Mouse (Mus musculus): ENCODE data around the gene Nanp. TPM values are rescaled to one million over a fixed set of nuclear protein-coding genes. Genes with fewer than 3 reads are reported as not detected.
A peak's percentile ranks its signal among the peaks of the same experiment; 100 is the strongest.

Gene Nanp
- 31.7 and 35.5 TPM in 2 replicates for polyA plus RNA-seq (2014; fragmentation: Nextera tagmentation; extraction: Ambion mirVana)

GRCm38 (mm10) chr2:151039232-151039695 lies at the start of gene Nanp, which contains the start of gene Ninl:
Gene Nanp (minus strand): TSS chr2:151039398.
Gene Ninl (minus strand): TSS chr2:151039382.
- Histone ChIP-seq H3K27ac (ENCODE audit: low read depth, low read length) (peak within 1 kb of the TSS; percentile 71), H3K9ac (replicated peaks; ENCODE audit: low read depth, low read length) (peak within 1 kb of the TSS; percentile 95), H3K27me3 (ENCODE audit: control insufficient read depth, insufficient read depth, low read length) (no peaks in the 10 kb centered on the region), H3K4me3 (ENCODE audit: low read depth, low read length) (peak within 1 kb of the TSS; percentile 92), H3K4me2 (ENCODE audit: low read depth, low read length) (peak within 1 kb of the TSS; percentile 69), H3K36me3 (ENCODE audit: control insufficient read depth, insufficient read depth, low read length) (no peaks in the 10 kb centered on the region), H3K9me3 (ENCODE audit: control insufficient read depth, low read length) (no peaks in the 10 kb centered on the region), H3K4me1 (ENCODE audit: control insufficient read depth, insufficient read depth, low read length) (peaks cover 7% of the 10 kb centered on the region; the same call in 1 of the 2 replicates)
- ATAC-seq (ENCODE audit: low read depth) = peak; percentile 93
- WGBS = under 1% methylated on average over 34 of the region's 34 CpGs

- H3K27me3 ChIP-seq (ENCODE audit: control insufficient read depth, insufficient read depth, low read length) = no peaks in the 10 kb centered on the region
- no peak overlapping the region for H3K27ac ChIP-seq (ENCODE audit: low read depth, low read length)
- ATAC-seq (ENCODE audit: low read depth) = no peak
These were observed 17.4 kb upstream of the Nanp start for GRCm38 (mm10) chr2:151056637-151057036.

GRCm38 (mm10) chr2:151040411-151040810 lies 1.2 kb upstream of the Nanp start:
- no peaks in the 10 kb centered on the region for H3K9me3 ChIP-seq (ENCODE audit: control insufficient read depth, low read length)
- H3K9ac ChIP-seq (replicated peaks; ENCODE audit: low read depth, low read length) = no peak overlapping the region
- no peak overlapping the region for H3K27ac ChIP-seq (ENCODE audit: low read depth, low read length)
- no peaks in the 10 kb centered on the region for H3K36me3 ChIP-seq (ENCODE audit: control insufficient read depth, insufficient read depth, low read length)
- H3K27me3 ChIP-seq (ENCODE audit: control insufficient read depth, insufficient read depth, low read length) = no peaks in the 10 kb centered on the region
- no peak overlapping the region for H3K4me2 ChIP-seq (ENCODE audit: low read depth, low read length)
- no peak for ATAC-seq (ENCODE audit: low read depth)
- WGBS = 80% methylated on average over 1 of the region's 1 CpGs
- no peak overlapping the region for H3K4me3 ChIP-seq (ENCODE audit: low read depth, low read length)
- H3K4me1 ChIP-seq (ENCODE audit: control insufficient read depth, insufficient read depth, low read length) = peaks cover 7% of the 10 kb centered on the region; the same call in 1 of the 2 replicates

More at GRCm38 (mm10) chr2:151056637-151057036, 17.4 kb upstream of the Nanp start:
- H3K4me1 ChIP-seq (ENCODE audit: control insufficient read depth, insufficient read depth, low read length) = no peaks in the 10 kb centered on the region
- H3K9ac ChIP-seq (replicated peaks; ENCODE audit: low read depth, low read length) = no peak overlapping the region
- 83% methylated on average over 1 of the region's 1 CpGs for WGBS
- H3K4me2 ChIP-seq (ENCODE audit: low read depth, low read length) = no peak overlapping the region
- H3K9me3 ChIP-seq (ENCODE audit: control insufficient read depth, low read length) = no peaks in the 10 kb centered on the region; the same call in 1 of the 2 replicates
- no peak overlapping the region for H3K4me3 ChIP-seq (ENCODE audit: low read depth, low read length)
- no peaks in the 10 kb centered on the region for H3K36me3 ChIP-seq (ENCODE audit: control insufficient read depth, insufficient read depth, low read length)

- Histone ChIP-seq H3K36me3 (ENCODE audit: control insufficient read depth, insufficient read depth, low read length) (no peaks in the 10 kb centered on the region), H3K4me3 (ENCODE audit: low read depth, low read length) (peak overlapping the region; percentile 92), H3K27me3 (ENCODE audit: control insufficient read depth, insufficient read depth, low read length) (no peaks in the 10 kb centered on the region), H3K4me1 (ENCODE audit: control insufficient read depth, insufficient read depth, low read length) (peaks cover 7% of the 10 kb centered on the region; the same call in 1 of the 2 replicates), H3K4me2 (ENCODE audit: low read depth, low read length) (peak overlapping the region; percentile 60), H3K9me3 (ENCODE audit: control insufficient read depth, low read length) (no peaks in the 10 kb centered on the region), H3K27ac (ENCODE audit: low read depth, low read length) (peak overlapping the region; percentile 71), H3K9ac (replicated peaks; ENCODE audit: low read depth, low read length) (peak overlapping the region; percentile 95)
- WGBS = 38% methylated on average over 8 of the region's 8 CpGs
- ATAC-seq (ENCODE audit: low read depth) = peak; percentile 25
These were observed 528 bp upstream of the Nanp start for GRCm38 (mm10) chr2:151039726-151040125.

- Histone ChIP-seq H3K27me3 (ENCODE audit: control insufficient read depth, insufficient read depth, low read length) (no peaks in the 10 kb centered on the region), H3K4me2 (ENCODE audit: low read depth, low read length) (peak overlapping the region; percentile 69), H3K9me3 (ENCODE audit: control insufficient read depth, low read length) (no peaks in the 10 kb centered on the region), H3K9ac (replicated peaks; ENCODE audit: low read depth, low read length) (peak overlapping the region; percentile 95), H3K27ac (ENCODE audit: low read depth, low read length) (peak overlapping the region; percentile 69), H3K36me3 (ENCODE audit: control insufficient read depth, insufficient read depth, low read length) (no peaks in the 10 kb centered on the region), H3K4me1 (ENCODE audit: control insufficient read depth, insufficient read depth, low read length) (peaks cover 7% of the 10 kb centered on the region; the same call in 1 of the 2 replicates), H3K4me3 (ENCODE audit: low read depth, low read length) (peak overlapping the region; percentile 92)
- peak; percentile 80 for ATAC-seq (ENCODE audit: low read depth)
- WGBS = under 1% methylated on average over 30 of the region's 30 CpGs
These were observed 381 bp downstream of the Nanp start for GRCm38 (mm10) chr2:151038811-151039222.

GRCm38 (mm10) chr2:151037876-151038552 lies 1.2 kb downstream of the Nanp start:
- H3K27me3 ChIP-seq (ENCODE audit: control insufficient read depth, insufficient read depth, low read length) = no peaks in the 10 kb centered on the region
- peak overlapping the region; percentile 92 for H3K4me3 ChIP-seq (ENCODE audit: low read depth, low read length)
- no peak for ATAC-seq (ENCODE audit: low read depth)
- peak overlapping the region; percentile 69 for H3K4me2 ChIP-seq (ENCODE audit: low read depth, low read length)
- H3K9me3 ChIP-seq (ENCODE audit: control insufficient read depth, low read length) = no peaks in the 10 kb centered on the region
- 52% methylated on average over 18 of the region's 18 CpGs for WGBS
- peaks cover 7% of the 10 kb centered on the region; the same call in 1 of the 2 replicates for H3K4me1 ChIP-seq (ENCODE audit: control insufficient read depth, insufficient read depth, low read length)
- H3K9ac ChIP-seq (replicated peaks; ENCODE audit: low read depth, low read length) = peak overlapping the region; percentile 95; the same call in 1 of the 2 replicates
- no peak overlapping the region for H3K27ac ChIP-seq (ENCODE audit: low read depth, low read length)
- H3K36me3 ChIP-seq (ENCODE audit: control insufficient read depth, insufficient read depth, low read length) = no peaks in the 10 kb centered on the region

- Histone ChIP-seq H3K9me3 (ENCODE audit: control insufficient read depth, low read length) (no peaks in the 10 kb centered on the region), H3K4me2 (ENCODE audit: low read depth, low read length) (no peak overlapping the region), H3K9ac (replicated peaks; ENCODE audit: low read depth, low read length) (no peak overlapping the region), H3K36me3 (ENCODE audit: control insufficient read depth, insufficient read depth, low read length) (no peaks in the 10 kb centered on the region), H3K4me1 (ENCODE audit: control insufficient read depth, insufficient read depth, low read length) (peaks cover 7% of the 10 kb centered on the region; the same call in 1 of the 2 replicates), H3K27me3 (ENCODE audit: control insufficient read depth, insufficient read depth, low read length) (no peaks in the 10 kb centered on the region), H3K4me3 (ENCODE audit: low read depth, low read length) (no peak overlapping the region), H3K27ac (ENCODE audit: low read depth, low read length) (no peak overlapping the region)
- no peak for ATAC-seq (ENCODE audit: low read depth)
- 92% methylated on average over 1 of the region's 1 CpGs for WGBS
These were observed 1.9 kb downstream of the Nanp start for GRCm38 (mm10) chr2:151037292-151037691.

GRCm38 (mm10) chr2:151036721-151037120 lies 2.5 kb downstream of the Nanp start:
- WGBS = 97% methylated on average over 2 of the region's 2 CpGs

GRCm38 (mm10) chr2:151034435-151034834 lies 4.8 kb downstream of the Nanp start:
- ATAC-seq (ENCODE audit: low read depth) = no peak
- WGBS = 93% methylated on average over 3 of the region's 3 CpGs

More at GRCm38 (mm10) chr2:151036721-151037120, 2.5 kb downstream of the Nanp start:
- Histone ChIP-seq H3K4me3 (ENCODE audit: low read depth, low read length) (no peak overlapping the region), H3K27ac (ENCODE audit: low read depth, low read length) (no peak overlapping the region), H3K9ac (replicated peaks; ENCODE audit: low read depth, low read length) (no peak overlapping the region), H3K4me2 (ENCODE audit: low read depth, low read length) (no peak overlapping the region), H3K27me3 (ENCODE audit: control insufficient read depth, insufficient read depth, low read length) (no peaks in the 10 kb centered on the region), H3K9me3 (ENCODE audit: control insufficient read depth, low read length) (no peaks in the 10 kb centered on the region), H3K36me3 (ENCODE audit: control insufficient read depth, insufficient read depth, low read length) (no peaks in the 10 kb centered on the region), H3K4me1 (ENCODE audit: control insufficient read depth, insufficient read depth, low read length) (peaks cover 7% of the 10 kb centered on the region; the same call in 1 of the 2 replicates)
- no peak for ATAC-seq (ENCODE audit: low read depth)

More at GRCm38 (mm10) chr2:151034435-151034834, 4.8 kb downstream of the Nanp start:
- H3K4me3 ChIP-seq (ENCODE audit: low read depth, low read length) = no peak overlapping the region
- H3K9ac ChIP-seq (replicated peaks; ENCODE audit: low read depth, low read length) = no peak overlapping the region
- H3K36me3 ChIP-seq (ENCODE audit: control insufficient read depth, insufficient read depth, low read length) = no peaks in the 10 kb centered on the region
- no peaks in the 10 kb centered on the region for H3K27me3 ChIP-seq (ENCODE audit: control insufficient read depth, insufficient read depth, low read length)
- no peak overlapping the region for H3K27ac ChIP-seq (ENCODE audit: low read depth, low read length)
- H3K4me1 ChIP-seq (ENCODE audit: control insufficient read depth, insufficient read depth, low read length) = peaks cover 7% of the 10 kb centered on the region; the same call in 1 of the 2 replicates
- H3K4me2 ChIP-seq (ENCODE audit: low read depth, low read length) = no peak overlapping the region
- H3K9me3 ChIP-seq (ENCODE audit: control insufficient read depth, low read length) = no peaks in the 10 kb centered on the region
